Mouse (Mus musculus) erythroblast, embryonic 14.5 days (primary cell): ENCODE data around the gene Faap24. TPM values are rescaled to one million over a fixed set of nuclear protein-coding genes. Genes with fewer than 3 reads are reported as not detected.

ENCODE experiments used
- H3K27me3 ChIP-seq: 2 replicates; pipeline ENCODE4 v1.6.1; 2012; ENCODE audit warnings: inconsistent platforms; ENCODE audit not compliant: control insufficient read depth
- H3K36me3 ChIP-seq: 2 replicates; pipeline ENCODE4 v1.6.1; 2012; ENCODE audit warnings: mild to moderate bottlenecking, inconsistent platforms; ENCODE audit not compliant: control insufficient read depth
- H3K4me1 ChIP-seq: 2 replicates; pipeline ENCODE4 v1.6.1; 2012; ENCODE audit warnings: inconsistent platforms; ENCODE audit not compliant: control insufficient read depth
- H3K4me3 ChIP-seq: replicated peaks from 2 replicates; pipeline ENCODE3; 2012; ENCODE audit warnings: moderate library complexity, mild to moderate bottlenecking, inconsistent platforms
- H3K9me3 ChIP-seq: 2 replicates; pipeline ENCODE4 v1.6.1; 2012; ENCODE audit warnings: low read length, inconsistent platforms, mixed read lengths; ENCODE audit not compliant: control insufficient read depth
- GATA1 ChIP-seq: IDR thresholded peaks from 2 replicates; pipeline ENCODE4 v1.6.1; 2012; ENCODE audit warnings: low read length, inconsistent platforms, mixed read lengths
- TAL1 ChIP-seq: IDR thresholded peaks from 3 replicates; pipeline ENCODE4 v1.6.1; 2012; ENCODE audit warnings: low read length, inconsistent platforms, mixed read lengths
- polyA plus RNA-seq: library from polyadenylated mRNA; stranded (reverse); fragments of >175 nt; gene quantifications from 2 replicates; pipeline ENCODE4 v1.2.3, GENCODE M21; 2012

Gene Faap24
- polyA plus RNA-seq, 1 experiment: 2.6 TPM

GRCm38 (mm10) chr7:35351155-35351554, 45.5 kb downstream of the Faap24 start:
- H3K36me3 ChIP-seq: no peaks in the 10 kb centered on the region
- H3K27me3 ChIP-seq: no peaks in the 10 kb centered on the region; the same call in 1 of the 2 replicates
- TF ChIP-seq TAL1: no peak
- no peak for TF ChIP-seq GATA1
- peaks cover 14% of the 10 kb centered on the region for H3K4me1 ChIP-seq
- H3K9me3 ChIP-seq: peaks cover 6% of the 10 kb centered on the region
- no peak overlapping the region for H3K4me3 ChIP-seq

DNA sequence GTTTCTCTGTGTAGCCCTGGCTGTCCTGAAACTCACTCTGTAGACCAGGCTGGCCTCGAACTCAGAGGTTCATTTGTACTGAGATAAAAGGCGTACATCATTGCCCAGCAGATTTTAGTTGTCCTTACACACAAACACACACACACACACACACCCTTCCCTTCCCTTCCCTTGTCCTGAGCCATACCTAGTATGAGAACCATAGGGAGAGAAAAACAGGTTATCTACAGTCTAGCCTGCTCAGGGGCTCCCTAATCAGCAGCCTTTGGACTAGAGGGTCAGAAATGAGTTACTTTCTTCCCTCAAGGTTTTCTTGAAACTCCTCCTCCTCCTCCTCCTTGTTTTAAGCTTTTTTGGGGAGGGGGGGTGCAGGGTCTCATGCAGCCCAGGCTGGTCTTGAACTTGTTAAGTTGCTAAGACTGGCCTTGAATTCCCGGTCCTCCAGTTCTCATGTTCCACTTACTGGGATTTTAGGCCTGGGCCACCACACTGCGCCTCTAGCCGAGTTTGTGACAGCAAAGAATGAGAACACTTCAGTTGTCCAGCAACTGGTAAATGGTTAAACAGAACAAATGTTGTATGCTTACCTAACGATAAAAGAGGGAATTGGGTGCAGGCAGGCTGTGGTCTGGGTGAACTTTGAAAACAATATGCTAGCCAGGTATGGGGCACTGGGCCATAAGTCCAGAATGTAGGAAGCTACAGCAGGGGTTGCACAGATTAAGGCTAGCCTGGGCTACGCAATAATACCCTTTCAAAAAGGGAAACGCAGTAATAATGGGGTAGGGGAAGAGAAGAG, 46.6 kb downstream of the Faap24 start:
- Histone ChIP-seq H3K27me3 (no peaks in the 10 kb centered on the region; the same call in 1 of the 2 replicates), H3K36me3 (no peaks in the 10 kb centered on the region), H3K4me3 (no peak overlapping the region)

DNA sequence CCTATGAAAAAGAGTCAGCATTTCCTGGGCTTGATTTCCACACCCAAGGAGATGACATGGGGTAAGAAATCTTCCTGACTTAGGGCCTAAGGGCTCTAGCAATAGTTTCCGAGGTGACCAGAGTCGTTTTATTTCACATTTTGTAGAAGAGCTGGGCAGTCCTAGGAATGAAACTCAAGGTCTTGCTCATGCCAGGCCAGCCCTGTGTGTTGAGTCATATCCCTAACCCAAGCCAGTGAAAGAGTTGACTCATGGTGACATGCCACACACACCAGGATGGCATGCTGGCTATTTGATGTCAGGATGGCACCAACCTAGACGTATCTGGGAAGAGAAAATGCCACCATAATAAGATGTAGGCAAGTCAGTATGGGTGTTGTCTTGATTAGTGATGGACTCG, 47.6 kb downstream of the Faap24 start:
- Histone ChIP-seq H3K4me3 (no peak overlapping the region), H3K27me3 (no peaks in the 10 kb centered on the region; the same call in 1 of the 2 replicates), H3K36me3 (no peaks in the 10 kb centered on the region), H3K9me3 (peaks cover 8% of the 10 kb centered on the region), H3K4me1 (peaks cover 14% of the 10 kb centered on the region)
- TF ChIP-seq GATA1 (no peak), TAL1 (no peak)

More for the DNA sequence above, 46.6 kb downstream of the Faap24 start:
- H3K9me3 ChIP-seq: peaks cover 8% of the 10 kb centered on the region
- TF ChIP-seq TAL1 (no peak), GATA1 (no peak)
- H3K4me1 ChIP-seq: peaks cover 14% of the 10 kb centered on the region

GRCm38 (mm10) chr7:35347918-35348700, 48.5 kb downstream of the Faap24 start:
- Histone ChIP-seq H3K27me3 (no peaks in the 10 kb centered on the region; the same call in 1 of the 2 replicates), H3K9me3 (peaks cover 8% of the 10 kb centered on the region), H3K4me1 (peaks cover 14% of the 10 kb centered on the region), H3K4me3 (no peak overlapping the region), H3K36me3 (no peaks in the 10 kb centered on the region)
- TF ChIP-seq TAL1 (no peak), GATA1 (no peak)

DNA sequence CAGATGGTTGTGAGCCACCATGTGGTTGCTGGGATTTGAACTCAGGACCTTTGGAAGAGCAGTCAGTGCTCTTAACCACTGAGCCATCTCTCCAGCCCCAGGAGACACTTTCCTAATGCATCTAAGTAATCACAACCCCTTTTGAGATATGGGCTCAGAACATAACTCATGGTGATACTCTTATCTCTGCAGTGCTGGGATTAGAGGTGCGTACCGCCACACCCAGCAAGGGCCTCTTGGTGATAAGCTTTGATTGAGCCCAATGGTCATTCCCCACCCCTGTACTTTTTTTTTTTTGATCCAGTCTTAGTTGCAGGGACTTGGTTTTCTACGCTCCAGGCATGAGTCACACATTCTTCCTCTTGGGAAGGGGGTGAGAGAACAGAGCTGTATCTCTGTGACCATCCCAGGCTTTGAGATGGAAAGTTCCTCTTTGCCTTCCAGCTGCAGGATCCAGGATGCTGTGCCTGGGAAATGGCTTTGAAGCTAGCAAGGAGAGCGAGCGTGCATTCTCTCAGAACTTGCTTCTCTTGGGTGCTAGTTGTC, 51.8 kb downstream of the Faap24 start:
- peaks cover 7% of the 10 kb centered on the region for H3K27me3 ChIP-seq
- H3K4me3 ChIP-seq: no peak overlapping the region
- TF ChIP-seq GATA1: no peak
- no peak for TF ChIP-seq TAL1
- H3K9me3 ChIP-seq: peaks cover 5% of the 10 kb centered on the region
- peaks cover 14% of the 10 kb centered on the region for H3K4me1 ChIP-seq
- H3K36me3 ChIP-seq: no peaks in the 10 kb centered on the region

DNA sequence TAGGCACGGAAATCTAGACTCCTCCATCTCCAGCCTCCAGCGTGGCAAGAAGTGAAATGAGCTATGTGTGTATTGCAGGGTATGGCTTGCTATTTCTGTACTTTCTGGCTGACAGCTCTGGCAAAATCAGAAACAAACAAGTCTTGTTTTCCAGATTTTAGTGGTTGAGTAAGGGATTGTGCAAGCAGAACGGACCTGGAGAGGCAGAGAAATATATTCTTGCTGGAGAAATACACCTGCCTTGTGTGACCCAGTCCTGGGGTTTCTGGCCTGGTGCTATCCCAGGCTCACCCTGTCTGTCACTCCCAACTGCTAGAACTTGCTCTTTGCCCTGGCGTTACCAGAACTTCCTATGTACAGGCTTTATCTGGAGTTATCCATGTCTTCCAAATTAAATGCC, 54.1 kb downstream of the Faap24 start:
- TF ChIP-seq GATA1: no peak
- Histone ChIP-seq H3K4me1 (peaks cover 1% of the 10 kb centered on the region), H3K27me3 (peaks cover 16% of the 10 kb centered on the region), H3K36me3 (no peaks in the 10 kb centered on the region), H3K4me3 (no peak overlapping the region), H3K9me3 (peaks cover 5% of the 10 kb centered on the region)

Other genes with a start within 250 kb of the Faap24 start
- not detected in 2 replicates for gene Slc7a10, start 210.5 kb downstream of the Faap24 start, polyA plus RNA-seq
- 0.04 TPM in 1 of 2 replicates, not detected in the other for gene Lrp3, start 181.3 kb downstream of the Faap24 start, polyA plus RNA-seq
- 0.32 and 0.41 TPM in 2 replicates for gene Gpatch1, start 78.4 kb downstream of the Faap24 start, polyA plus RNA-seq
- gene Rhpn2, start 62.7 kb downstream of the Faap24 start, polyA plus RNA-seq: 0.03 and 0.04 TPM in 2 replicates
- gene Cep89, start 199 bp upstream of the Faap24 start, polyA plus RNA-seq: 2.9 and 3.8 TPM in 2 replicates
- 0.03 TPM in 1 of 2 replicates, not detected in the other for gene Slc7a9, start 52.0 kb upstream of the Faap24 start, polyA plus RNA-seq
- gene Tdrd12, start 140.9 kb upstream of the Faap24 start, polyA plus RNA-seq: not detected in 2 replicates
- 8.9 and 10.5 TPM in 2 replicates for gene Nudt19, start 159.5 kb upstream of the Faap24 start, polyA plus RNA-seq
- gene Rgs9bp, start 188.7 kb upstream of the Faap24 start, polyA plus RNA-seq: 0.01 TPM in 1 of 2 replicates, not detected in the other
- 2.0 and 4.3 TPM in 2 replicates for gene Ankrd27, start 189.4 kb upstream of the Faap24 start, polyA plus RNA-seq